Mouse (Mus musculus) thymus, postnatal 4 days (tissue): ENCODE measurements around the gene Olfr1122.
"Not testable (repeated sequence)": the region's sequence is repeated elsewhere in the genome, so short reads cannot be mapped to it uniquely, and the experiment has no call there.

ENCODE experiments used
- DNase-seq: peaks from one replicate; pipeline ENCODE4 v3.0.0; 2021

Olfr1122 gene

GRCm38 (mm10) chr2:87385549-87385948, at the start of gene Olfr1122:
Gene Olfr1122 (plus strand): TSS chr2:87385849.
- no peak for DNase-seq

DNA sequence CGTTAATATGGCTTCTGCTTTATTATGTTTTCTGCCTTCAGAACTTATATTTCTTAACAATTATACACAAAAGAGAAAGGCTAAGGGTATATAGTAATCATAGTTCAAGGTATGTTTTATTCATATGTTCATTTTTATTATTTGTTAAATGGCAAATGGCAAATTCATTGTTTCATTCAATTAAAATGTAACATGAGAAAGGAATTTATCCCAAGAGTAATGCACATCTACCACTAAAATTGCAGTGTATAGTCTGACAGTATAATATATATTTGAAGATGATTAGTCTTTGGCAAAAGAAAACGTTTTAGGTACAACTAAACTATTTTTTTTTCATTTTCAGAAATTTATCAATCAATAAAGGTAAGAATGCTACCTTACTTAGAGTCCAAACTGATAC, 31.1 kb upstream of the Olfr1122 start, which contains the start of gene Olfr1120:
TSS of gene Olfr1120 (plus strand) at position 301 of the 400 bp plus-strand sequence.
- no peak for DNase-seq

DNA sequence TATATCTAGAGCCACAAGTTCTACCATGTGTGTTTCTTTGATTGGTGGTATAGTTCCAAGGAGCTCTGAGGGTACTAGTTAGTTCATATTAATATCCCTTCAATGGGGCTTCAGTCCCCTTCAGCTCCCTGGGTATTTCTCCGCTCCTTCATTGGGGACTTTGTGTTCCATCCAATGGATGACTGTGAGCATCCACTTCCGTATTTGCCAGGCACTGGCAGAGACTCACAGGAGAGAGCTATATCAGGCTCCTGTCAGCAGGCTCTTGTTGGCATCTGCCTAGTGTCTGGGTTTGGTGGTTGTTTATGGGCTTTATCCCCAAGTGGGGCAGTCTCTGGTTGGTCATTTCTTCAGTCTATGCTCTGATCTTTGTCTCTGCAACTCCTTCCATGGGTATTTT, 25.5 kb upstream of the Olfr1122 start:
- not testable (repeated sequence) for DNase-seq

DNA sequence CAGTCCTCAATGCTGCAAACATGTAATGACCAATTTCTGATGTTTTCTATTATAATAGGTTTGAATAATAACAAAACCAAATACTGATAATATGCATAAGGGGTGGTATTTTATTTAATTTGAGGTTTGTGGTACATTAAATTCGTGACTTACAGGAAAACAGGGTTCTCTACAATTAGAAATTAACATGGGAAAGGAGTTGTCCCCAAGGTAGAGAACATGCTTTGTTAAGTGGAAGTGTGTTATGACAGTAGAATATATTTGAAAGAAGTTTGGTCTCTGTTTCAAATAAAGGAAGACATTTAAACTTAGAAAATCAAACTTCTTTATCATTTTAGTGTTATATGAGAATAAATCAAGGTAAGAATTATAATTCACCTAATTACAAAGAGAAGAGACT, 16.1 kb upstream of the Olfr1122 start, which contains the start of gene Olfr1121:
TSS of gene Olfr1121 (plus strand) at position 301 of the 400 bp plus-strand sequence.
- DNase-seq: no peak

DNA sequence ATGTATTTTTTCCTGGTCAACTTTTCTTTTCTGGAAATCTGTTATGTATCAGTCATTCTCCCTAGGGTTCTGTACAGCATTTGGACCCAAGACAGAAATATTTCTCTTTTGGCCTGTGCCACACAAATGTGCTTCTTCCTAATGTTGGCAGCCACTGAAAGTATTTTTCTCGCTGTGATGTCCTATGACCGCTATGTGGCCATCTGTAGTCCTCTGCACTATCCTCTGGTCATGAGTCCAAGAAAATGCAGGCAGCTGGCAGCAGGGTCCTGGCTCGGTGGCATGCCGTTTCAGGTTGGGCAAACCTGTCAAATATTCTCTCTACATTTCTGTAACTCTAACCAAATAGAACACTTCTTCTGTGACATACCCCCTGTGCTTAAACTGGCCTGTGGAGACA, 13.9 kb upstream of the Olfr1122 start:
- DNase-seq: no peak

DNA sequence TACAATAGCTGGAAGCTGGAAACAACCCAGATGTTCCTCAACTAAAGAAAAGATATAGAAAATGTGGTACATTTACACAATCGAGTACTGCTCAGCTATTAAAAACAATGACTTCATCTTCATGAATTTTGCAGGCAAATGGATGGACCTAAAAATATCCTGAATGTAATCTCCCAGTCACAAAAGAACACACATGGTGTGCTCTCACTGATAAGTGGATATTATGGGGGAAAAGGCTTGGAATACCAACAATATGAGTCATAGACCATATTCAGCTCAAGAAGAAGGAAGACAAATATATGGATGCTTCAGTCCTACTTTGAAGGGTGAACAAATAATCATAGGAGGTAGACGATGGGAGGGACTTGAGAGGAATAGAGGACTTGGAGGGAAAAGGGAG, 1.7 kb upstream of the Olfr1122 start:
- DNase-seq: no peak

DNA sequence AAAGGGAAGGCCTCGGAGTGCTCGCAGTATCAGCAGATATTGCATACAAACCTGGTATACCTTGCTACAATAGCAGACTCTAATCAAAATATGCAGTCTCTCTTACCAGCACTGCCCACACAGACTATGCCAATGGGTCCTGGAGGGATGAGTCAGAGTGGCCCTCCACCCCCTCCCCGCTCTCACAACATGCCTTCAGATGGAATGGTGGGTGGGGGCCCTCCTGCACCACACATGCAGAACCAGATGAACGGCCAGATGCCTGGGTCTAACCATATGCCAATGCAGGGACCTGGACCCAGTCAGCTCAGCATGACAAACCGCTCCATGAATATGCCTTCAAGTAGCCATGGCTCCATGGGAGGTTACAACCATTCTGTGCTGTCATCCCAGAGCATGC, 8.0 kb downstream of the Olfr1122 start:
- DNase-seq: not testable (repeated sequence)

- DNase-seq: not testable (repeated sequence)
These were observed 9.0 kb downstream of the Olfr1122 start for GRCm38 (mm10) chr2:87394686-87395085.

DNA sequence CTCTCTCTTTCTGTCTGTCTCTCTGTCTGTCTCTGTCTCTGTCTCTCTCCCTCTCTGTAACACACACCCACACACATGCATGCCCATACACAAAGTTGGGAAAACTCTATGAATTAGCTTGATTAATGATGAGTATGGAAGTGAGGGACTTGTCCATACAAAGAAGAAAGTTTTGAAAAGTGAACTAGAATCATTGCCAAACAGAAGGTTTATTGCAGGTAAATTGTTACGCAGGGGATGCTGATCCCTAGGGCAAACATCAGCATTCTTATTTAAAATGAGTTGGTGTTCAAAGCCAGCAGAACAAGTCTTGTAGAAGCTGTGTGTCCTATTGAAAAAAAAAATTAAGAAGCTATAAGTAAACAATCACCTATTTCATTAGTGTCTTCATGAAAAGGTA, 30.7 kb downstream of the Olfr1122 start, which contains the start of gene Olfr1123:
TSS of gene Olfr1123 (plus strand) at position 301 of the 400 bp plus-strand sequence.
- DNase-seq: no peak

- DNase-seq: no peak
These were observed 44.3 kb downstream of the Olfr1122 start, which contains the start of gene Olfr1124 for GRCm38 (mm10) chr2:87429975-87430374. Gene Olfr1124 (plus strand): TSS chr2:87430275.

DNA sequence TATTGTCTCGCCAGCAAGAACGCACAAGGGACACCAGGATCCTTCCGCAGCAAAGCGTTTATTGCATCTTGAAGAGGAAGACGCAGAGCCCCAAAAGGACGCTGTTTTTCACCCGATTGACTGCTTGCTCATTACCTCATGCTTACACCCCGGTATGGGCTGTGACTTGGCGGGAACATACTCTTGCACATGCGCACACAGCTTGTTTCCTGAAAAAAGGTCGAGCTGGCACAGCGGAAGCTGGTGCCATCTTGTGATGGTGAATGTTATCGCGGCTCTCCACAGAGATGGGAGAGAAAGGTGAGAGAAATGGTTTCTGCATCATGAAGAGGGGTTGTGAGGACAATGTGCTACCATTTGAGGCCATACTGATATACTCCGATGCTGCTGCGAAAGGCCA, 52.1 kb downstream of the Olfr1122 start:
- no peak for DNase-seq
